8 mouse cellular contexts compared by ENCODE assay signal in the genomic region with DNA sequence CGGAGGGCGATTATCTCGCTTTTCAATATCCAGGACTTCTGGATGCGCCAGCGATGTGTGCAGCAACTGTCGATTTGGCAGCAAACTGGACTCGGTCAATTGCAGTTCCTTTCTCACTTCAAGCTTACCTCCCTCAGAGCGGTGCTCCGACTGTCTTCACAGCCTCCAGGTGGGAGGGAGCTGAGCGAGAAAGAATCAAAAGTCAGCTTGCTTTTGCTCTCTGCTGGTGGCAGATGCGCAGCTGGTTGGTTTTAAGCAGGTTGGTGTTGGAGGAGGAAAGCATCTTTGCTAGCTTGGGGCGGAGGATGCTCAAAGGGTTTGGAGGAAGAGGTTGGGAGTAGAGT. TPM values are rescaled to one million over a fixed set of nuclear protein-coding genes. Genes with fewer than 3 reads are reported as not detected.
DNase-seq lines count a peak whose midpoint lies in the region; ATAC-seq lines count a peak whose summit lies in the region.

A gene (plus strand): TSS at position 72 of the 344 bp plus-strand sequence.

- no peak for ATAC-seq in embryonic facial prominence, embryonic 15.5 days (ENCODE audit: insufficient number of reproducible peaks, low FRiP score, low TSS enrichment, low read depth)
- ATAC-seq in liver, embryonic 15.5 days (ENCODE audit: insufficient read depth): no peak
- ATAC-seq in erythroid progenitor cell, adult 5-6 weeks (replicated peaks; ENCODE audit: low FRiP score, poor library complexity, severe bottlenecking): no peak

- no peak within 1 kb of the TSS for H3K9ac ChIP-seq in embryonic facial prominence, embryonic 15.5 days
- H3K9ac ChIP-seq in liver, embryonic 15.5 days: no peak within 1 kb of the TSS

- H3K4me1 ChIP-seq in embryonic facial prominence, embryonic 15.5 days: peaks cover 21% of the 10 kb centered on the region
- H3K4me1 ChIP-seq in liver, embryonic 15.5 days (replicated peaks): no peaks in the 10 kb centered on the region

- no peak within 1 kb of the TSS for H3K27ac ChIP-seq in embryonic facial prominence, embryonic 15.5 days (replicated peaks)
- H3K27ac ChIP-seq in liver, embryonic 15.5 days (replicated peaks): no peak within 1 kb of the TSS

- peak within 1 kb of the TSS; percentile 77 for H3K4me2 ChIP-seq in embryonic facial prominence, embryonic 15.5 days (replicated peaks)
- H3K4me2 ChIP-seq in liver, embryonic 15.5 days: peak within 1 kb of the TSS; percentile 48

- peak; percentile 3 to 5 for DNase-seq in kidney, postnatal 4 days
- no peak for DNase-seq in kidney, adult 8-10 months
- peak; percentile 38 for DNase-seq in layer of hippocampus, adult 11-12 months (ENCODE audit: low spot score)
- no peak for DNase-seq in gastrocnemius, postnatal 36 days
- no peak for DNase-seq in thymus, postnatal 0 days (ENCODE audit: low spot score)

- H3K4me3 ChIP-seq in embryonic facial prominence, embryonic 15.5 days (replicated peaks): peak within 1 kb of the TSS; percentile 46
- H3K4me3 ChIP-seq in liver, embryonic 15.5 days (replicated peaks): peak within 1 kb of the TSS; percentile 20

- intact Hi-C loops in gastrocnemius, postnatal 36 days (cut with DNase I): no loop called here

- H3K27me3 ChIP-seq in embryonic facial prominence, embryonic 15.5 days: peaks cover 59% of the 10 kb centered on the region
- H3K27me3 ChIP-seq in liver, embryonic 15.5 days: peaks cover 29% of the 10 kb centered on the region

- WGBS in embryonic facial prominence, embryonic 15.5 days: 5% methylated on average over 12 of the region's 12 CpGs
- 10% methylated on average over 12 of the region's 12 CpGs for WGBS in liver, embryonic 15.5 days (ENCODE audit: insufficient replicate concordance)

- no peaks in the 10 kb centered on the region for H3K9me3 ChIP-seq in embryonic facial prominence, embryonic 15.5 days (replicated peaks)
- no peaks in the 10 kb centered on the region for H3K9me3 ChIP-seq in liver, embryonic 15.5 days (replicated peaks)

- no peaks in the 10 kb centered on the region for H3K36me3 ChIP-seq in embryonic facial prominence, embryonic 15.5 days
- H3K36me3 ChIP-seq in liver, embryonic 15.5 days (replicated peaks): no peaks in the 10 kb centered on the region

RNA-seq across cellular contexts. Expression of the gene that starts here (rescaled TPM):
- polyA plus RNA-seq in embryonic facial prominence, embryonic 15.5 days (2015; fragmentation: Nextera tagmentation; extraction: Ambion mirVana): 0.76 and 1.1 TPM in 2 replicates
- polyA plus RNA-seq in liver, embryonic 15.5 days (2015; fragmentation: Nextera tagmentation; extraction: Ambion mirVana): 0.15 and 0.33 TPM in 2 replicates
- not detected for total RNA-seq in gastrocnemius, postnatal 36 days (2021)
- polyA plus RNA-seq in thymus, postnatal 0 days (2015; fragmentation: Nextera tagmentation; extraction: Ambion mirVana): not detected in 2 replicates
- total RNA-seq in erythroid progenitor cell, adult 5-6 weeks (2015; ENCODE audit: low replicate concordance): not detected in 2 replicates
- not detected in 2 replicates for total RNA-seq in erythroid progenitor cell, adult 5-6 weeks (2017; ENCODE audit: low replicate concordance)

Comparison
In these comparisons a context has a peak if more than half of its experiments do, and no peak if none do; other contexts are left out.
1. DNase-seq: peak in kidney, postnatal 4 days (2 of 2) and layer of hippocampus, adult 11-12 months (single experiment); none in kidney, adult 8-10 months (0 of 2), gastrocnemius, postnatal 36 days (0 of 2) and thymus, postnatal 0 days (single experiment).